Mouse (Mus musculus) embryonic facial prominence, embryonic 11.5 days (tissue): Measurements from ENCODE around the gene Satb1. TPM values are rescaled to one million over a fixed set of nuclear protein-coding genes. Genes with fewer than 3 reads are reported as not detected.

Experiments
- ATAC-seq: fragments of 200-750 bp; cut with Nextera tagmentation; replicated peaks from 2 replicates; pipeline ENCODE4 v1.8.0; 2017; ENCODE audit warnings: low read depth; ENCODE audit not compliant: insufficient number of reproducible peaks, low FRiP score, low TSS enrichment
- DNase-seq: peaks from one replicate; pipeline ENCODE4 v3.0.0-alpha.2; 2015; ENCODE audit warnings: low spot score
- H3K27ac ChIP-seq: fragments of 300-500 bp; sonication (generic); replicated peaks from 2 replicates; pipeline ENCODE4 v1.5.1; 2014; ENCODE audit warnings: mild to moderate bottlenecking, low read depth, low read length, control low read depth
- H3K27me3 ChIP-seq: fragments of 300-500 bp; sonication (generic); 2 replicates; pipeline ENCODE4 v1.6.1; 2014; ENCODE audit warnings: mild to moderate bottlenecking, low read length, moderate library complexity, mixed read lengths; ENCODE audit not compliant: control insufficient read depth, insufficient read depth
- H3K36me3 ChIP-seq: fragments of 300-500 bp; sonication (generic); replicated peaks from 2 replicates; pipeline ENCODE4 v1.6.1; 2014; ENCODE audit warnings: low read depth, mild to moderate bottlenecking, low read length, moderate library complexity, mixed read lengths; ENCODE audit not compliant: control insufficient read depth, insufficient read depth
- H3K4me1 ChIP-seq: fragments of 300-500 bp; sonication (generic); 2 replicates; pipeline ENCODE4 v1.6.1; 2014; ENCODE audit warnings: low read length, mixed read lengths; ENCODE audit not compliant: control insufficient read depth, insufficient read depth
- H3K4me2 ChIP-seq: fragments of 300-500 bp; sonication (generic); 2 replicates; pipeline ENCODE4 v1.6.1; 2014; ENCODE audit warnings: low read depth, mild to moderate bottlenecking, control low read depth, low read length, moderate library complexity
- H3K4me3 ChIP-seq: fragments of 300-500 bp; sonication (generic); 2 replicates; pipeline ENCODE4 v1.5.1; 2014; ENCODE audit warnings: low read depth, low read length, control low read depth
- H3K9ac ChIP-seq: fragments of 300-500 bp; sonication (generic); replicated peaks from 2 replicates; pipeline ENCODE4 v1.6.1; 2014; ENCODE audit warnings: mild to moderate bottlenecking, control low read depth, low read length
- H3K9me3 ChIP-seq: fragments of 300-500 bp; sonication (generic); replicated peaks from 2 replicates; pipeline ENCODE4 v1.6.1; 2016; ENCODE audit warnings: mild to moderate bottlenecking, low read length, inconsistent platforms, mixed read lengths; ENCODE audit not compliant: control insufficient read depth
- WGBS: fragments of 180-500 bp; shearing (Covaris S2); extraction: QIAGEN DNeasy Blood & Tissue Kit; methylation state at CpG from one replicate; pipeline ENCODE4 v1.1.7; 2014; 5-methylcytosine and 5-hydroxymethylcytosine counted together
- polyA plus RNA-seq: library from polyadenylated mRNA; unstranded; fragments of >200 nt; fragmentation: Nextera tagmentation; extraction: Ambion mirVana; gene quantifications from 2 replicates; pipeline ENCODE4 v1.2.1, GENCODE M21; 2014

Gene Satb1
- polyA plus RNA-seq, 1 experiment from 2014 or later = 17.3 TPM

- Histone ChIP-seq H3K27me3 (no peaks in the 10 kb centered on the region), H3K9me3 (no peaks in the 10 kb centered on the region), H3K4me3 (no peak overlapping the region), H3K4me2 (no peak overlapping the region), H3K4me1 (no peaks in the 10 kb centered on the region; the same call in 1 of the 2 replicates), H3K27ac (no peak overlapping the region), H3K36me3 (no peaks in the 10 kb centered on the region), H3K9ac (no peak overlapping the region)
- 59% methylated on average over 17 of the region's 17 CpGs for whole genome bisulfite sequencing
- ATAC-seq = no peak
- DNase-seq = no peak
Measured at GRCm38 (mm10) chr17:51760997-51761655, 72.0 kb downstream of the Satb1 start.

GRCm38 (mm10) chr17:51760251-51760887 lies 72.7 kb downstream of the Satb1 start:
- Histone ChIP-seq H3K27ac (no peak overlapping the region), H3K27me3 (no peaks in the 10 kb centered on the region), H3K9ac (no peak overlapping the region), H3K36me3 (no peaks in the 10 kb centered on the region), H3K9me3 (no peaks in the 10 kb centered on the region), H3K4me2 (peak overlapping the region; percentile 32), H3K4me1 (no peaks in the 10 kb centered on the region; the same call in 1 of the 2 replicates), H3K4me3 (0 out of 2 replicates have a peak overlapping the region, but pooled peaks have one; percentile 8)
- WGBS = 30% methylated on average over 17 of the region's 17 CpGs
- ATAC-seq = peak; percentile 59
- peak; percentile 81 for DNase-seq

- H3K36me3 ChIP-seq = no peaks in the 10 kb centered on the region
- H3K4me2 ChIP-seq = no peak overlapping the region
- no peaks in the 10 kb centered on the region for H3K9me3 ChIP-seq
- no peak overlapping the region for H3K4me3 ChIP-seq
- WGBS = 81% methylated on average over 4 of the region's 4 CpGs
- no peak overlapping the region for H3K9ac ChIP-seq
- H3K27me3 ChIP-seq = no peaks in the 10 kb centered on the region
- no peaks in the 10 kb centered on the region; the same call in 1 of the 2 replicates for H3K4me1 ChIP-seq
- no peak for DNase-seq
- no peak overlapping the region for H3K27ac ChIP-seq
- no peak for ATAC-seq
Measured at GRCm38 (mm10) chr17:51759509-51759908, 73.6 kb downstream of the Satb1 start.

GRCm38 (mm10) chr17:51752142-51752541 lies 80.9 kb downstream of the Satb1 start:
- no peak overlapping the region for H3K4me3 ChIP-seq
- WGBS = 88% methylated on average over 4 of the region's 4 CpGs

GRCm38 (mm10) chr17:51747204-51747603 lies 85.9 kb downstream of the Satb1 start:
- Histone ChIP-seq H3K4me2 (no peak overlapping the region), H3K9ac (no peak overlapping the region), H3K4me3 (no peak overlapping the region), H3K9me3 (no peaks in the 10 kb centered on the region), H3K27ac (no peak overlapping the region), H3K36me3 (no peaks in the 10 kb centered on the region; the same call in 1 of the 2 replicates), H3K27me3 (no peaks in the 10 kb centered on the region), H3K4me1 (no peaks in the 10 kb centered on the region)
- 75% methylated on average over 9 of the region's 9 CpGs for WGBS
- ATAC-seq (no peak), DNase-seq (no peak)

More at GRCm38 (mm10) chr17:51752142-51752541, 80.9 kb downstream of the Satb1 start:
- ATAC-seq (no peak), DNase-seq (no peak)
- Histone ChIP-seq H3K27ac (no peak overlapping the region), H3K9ac (no peak overlapping the region), H3K9me3 (no peaks in the 10 kb centered on the region), H3K4me1 (no peaks in the 10 kb centered on the region), H3K36me3 (no peaks in the 10 kb centered on the region), H3K4me2 (no peak overlapping the region), H3K27me3 (no peaks in the 10 kb centered on the region)

GRCm38 (mm10) chr17:51742502-51742901 lies 90.6 kb downstream of the Satb1 start:
- no peaks in the 10 kb centered on the region; the same call in 1 of the 2 replicates for H3K36me3 ChIP-seq
- 78% methylated on average over 10 of the region's 10 CpGs for WGBS
- no peak overlapping the region for H3K9ac ChIP-seq
- no peak for DNase-seq
- H3K27me3 ChIP-seq = no peaks in the 10 kb centered on the region; the same call in 1 of the 2 replicates
- H3K27ac ChIP-seq = no peak overlapping the region
- no peak for ATAC-seq
- H3K9me3 ChIP-seq = no peaks in the 10 kb centered on the region
- no peak overlapping the region for H3K4me2 ChIP-seq
- H3K4me3 ChIP-seq = no peak overlapping the region
- no peaks in the 10 kb centered on the region for H3K4me1 ChIP-seq

GRCm38 (mm10) chr17:51741126-51741525 lies 92.0 kb downstream of the Satb1 start:
- ATAC-seq = no peak
- Histone ChIP-seq H3K9me3 (no peaks in the 10 kb centered on the region), H3K27me3 (no peaks in the 10 kb centered on the region; the same call in 1 of the 2 replicates), H3K9ac (no peak overlapping the region), H3K36me3 (no peaks in the 10 kb centered on the region; the same call in 1 of the 2 replicates), H3K4me1 (no peaks in the 10 kb centered on the region), H3K27ac (no peak overlapping the region), H3K4me3 (no peak overlapping the region), H3K4me2 (no peak overlapping the region)
- 94% methylated on average over 10 of the region's 10 CpGs for WGBS
- DNase-seq = no peak

GRCm38 (mm10) chr17:51740246-51740645 lies 92.8 kb downstream of the Satb1 start:
- 83% methylated on average over 15 of the region's 15 CpGs for WGBS
- Histone ChIP-seq H3K4me2 (no peak overlapping the region), H3K9me3 (no peaks in the 10 kb centered on the region), H3K27me3 (no peaks in the 10 kb centered on the region; the same call in 1 of the 2 replicates), H3K4me3 (no peak overlapping the region), H3K27ac (no peak overlapping the region), H3K9ac (no peak overlapping the region), H3K36me3 (no peaks in the 10 kb centered on the region; the same call in 1 of the 2 replicates), H3K4me1 (no peaks in the 10 kb centered on the region)
- ATAC-seq (no peak), DNase-seq (no peak)
